Mouse (Mus musculus): ENCODE measurements at regions not wholly inside any gene's neighbourhood (a gene's known extent, or its start where the extent isn't known, plus 50 kb on each side); places are given as distances from the start of the nearest gene placed in this dataset.
A peak's percentile ranks its signal among the peaks of the same experiment; 100 is the strongest.

- no peak for ATAC-seq (ENCODE audit: extremely low read depth, insufficient number of reproducible peaks, low FRiP score, poor library complexity, severe bottlenecking)
Measured at GRCm38 (mm10) chr14:31940900-31941299, 87.9 kb upstream of the Galnt15 start.

GRCm38 (mm10) chr14:31942266-31942960 lies 86.4 kb upstream of the Galnt15 start:
- ATAC-seq (ENCODE audit: extremely low read depth, insufficient number of reproducible peaks, low FRiP score, poor library complexity, severe bottlenecking) = no peak

GRCm38 (mm10) chr14:31944682-31945081 lies 84.1 kb upstream of the Galnt15 start:
- ATAC-seq (ENCODE audit: extremely low read depth, insufficient number of reproducible peaks, low FRiP score, poor library complexity, severe bottlenecking) = no peak

- ATAC-seq (ENCODE audit: extremely low read depth, insufficient number of reproducible peaks, low FRiP score, poor library complexity, severe bottlenecking) = no peak
Measured at GRCm38 (mm10) chr14:31945125-31945524, 83.7 kb upstream of the Galnt15 start.

- no peak for ATAC-seq (ENCODE audit: extremely low read depth, insufficient number of reproducible peaks, low FRiP score, poor library complexity, severe bottlenecking)
Measured at GRCm38 (mm10) chr14:31946032-31946431, 82.8 kb upstream of the Galnt15 start.

GRCm38 (mm10) chr14:31947246-31947645 lies 81.5 kb upstream of the Galnt15 start:
- ATAC-seq (ENCODE audit: extremely low read depth, insufficient number of reproducible peaks, low FRiP score, poor library complexity, severe bottlenecking) = no peak

- ATAC-seq (ENCODE audit: extremely low read depth, insufficient number of reproducible peaks, low FRiP score, poor library complexity, severe bottlenecking) = no peak
Measured at GRCm38 (mm10) chr14:31951894-31952293, 76.9 kb upstream of the Galnt15 start.

- no peak for ATAC-seq (ENCODE audit: extremely low read depth, insufficient number of reproducible peaks, low FRiP score, poor library complexity, severe bottlenecking)
Measured at GRCm38 (mm10) chr14:31953783-31954182, 75.0 kb upstream of the Galnt15 start.

GRCm38 (mm10) chr14:31954945-31955344 lies 73.8 kb upstream of the Galnt15 start:
- ATAC-seq (ENCODE audit: extremely low read depth, insufficient number of reproducible peaks, low FRiP score, poor library complexity, severe bottlenecking) = 0 out of 2 replicates have a peak, but pooled peaks have one; percentile 34

- ATAC-seq (ENCODE audit: extremely low read depth, insufficient number of reproducible peaks, low FRiP score, poor library complexity, severe bottlenecking) = no peak
Measured at GRCm38 (mm10) chr14:31957211-31957638, 71.6 kb upstream of the Galnt15 start.

GRCm38 (mm10) chr14:31960201-31960854 lies 68.5 kb upstream of the Galnt15 start:
- ATAC-seq (ENCODE audit: extremely low read depth, insufficient number of reproducible peaks, low FRiP score, poor library complexity, severe bottlenecking) = no peak

- ATAC-seq (ENCODE audit: extremely low read depth, insufficient number of reproducible peaks, low FRiP score, poor library complexity, severe bottlenecking) = no peak
Measured at GRCm38 (mm10) chr14:31961442-31961841, 67.3 kb upstream of the Galnt15 start.

GRCm38 (mm10) chr14:31963131-31963911 lies 65.5 kb upstream of the Galnt15 start:
- no peak for ATAC-seq (ENCODE audit: extremely low read depth, insufficient number of reproducible peaks, low FRiP score, poor library complexity, severe bottlenecking)

GRCm38 (mm10) chr14:31964076-31964475 lies 64.7 kb upstream of the Galnt15 start:
- ATAC-seq (ENCODE audit: extremely low read depth, insufficient number of reproducible peaks, low FRiP score, poor library complexity, severe bottlenecking) = no peak

GRCm38 (mm10) chr14:31964831-31965230 lies 64.0 kb upstream of the Galnt15 start:
- no peak for ATAC-seq (ENCODE audit: extremely low read depth, insufficient number of reproducible peaks, low FRiP score, poor library complexity, severe bottlenecking)

- no peak for ATAC-seq (ENCODE audit: extremely low read depth, insufficient number of reproducible peaks, low FRiP score, poor library complexity, severe bottlenecking)
Measured at GRCm38 (mm10) chr14:31969531-31969930, 59.3 kb upstream of the Galnt15 start.

GRCm38 (mm10) chr14:31970245-31970830 lies 58.5 kb upstream of the Galnt15 start:
- ATAC-seq (ENCODE audit: extremely low read depth, insufficient number of reproducible peaks, low FRiP score, poor library complexity, severe bottlenecking) = no peak

GRCm38 (mm10) chr14:31970851-31971250 lies 57.9 kb upstream of the Galnt15 start:
- ATAC-seq (ENCODE audit: extremely low read depth, insufficient number of reproducible peaks, low FRiP score, poor library complexity, severe bottlenecking) = no peak

GRCm38 (mm10) chr14:31973702-31974101 lies 55.1 kb upstream of the Galnt15 start:
- ATAC-seq (ENCODE audit: extremely low read depth, insufficient number of reproducible peaks, low FRiP score, poor library complexity, severe bottlenecking) = no peak
